Mouse (Mus musculus): Measurements from ENCODE around the gene Ldlrad1.

GRCm38 (mm10) chr4:107182796-107183195 lies 26.2 kb upstream of the Ldlrad1 start:
- TF ChIP-seq EP300 (IDR thresholded peaks at IDR 0.05; ENCODE audit: low read depth) (no peak), CTCF (IDR thresholded peaks at IDR 0.05; ENCODE audit: low read depth) (no peak)
